In genomic region chr6:17840431-17840830, GRCm38 (mm10) we compare ENCODE assay signal across 18 mouse cellular contexts.
DNase-seq lines count a peak whose midpoint lies in the region; ATAC-seq and TF ChIP-seq lines count a peak whose summit lies in the region.
"Had no signal": no experiment of that assay in that cellular context is flagged by ENCODE, and none has a peak within 500 bp of the region (broad histone marks: within the 10 kb centered on the region; RNA-seq: fewer than 3 reads in every experiment).

No protein-coding gene starts in this region.

- no peaks in the 10 kb centered on the region for H3K27me3 ChIP-seq in heart, embryonic 14.5 days (ENCODE audit: control insufficient read depth, insufficient read depth, low read length)
- H3K27me3 ChIP-seq in midbrain, postnatal 0 days (ENCODE audit: insufficient read depth, low read length) = no peaks in the 10 kb centered on the region
- H3K27me3 ChIP-seq in midbrain, embryonic 15.5 days (replicated peaks) = no peaks in the 10 kb centered on the region

- no peak overlapping the region for H3K27ac ChIP-seq in heart, embryonic 14.5 days (replicated peaks in 1 of 2; ENCODE audit: control insufficient read depth in 1 of 2, insufficient read depth in 1 of 2, low read depth in 2 of 2, low read length in 2 of 2)
- no peak overlapping the region for H3K27ac ChIP-seq in midbrain, postnatal 0 days (ENCODE audit: low read depth, low read length)
- no peak overlapping the region for H3K27ac ChIP-seq in midbrain, embryonic 15.5 days

- intact Hi-C loops in heart, postnatal 25 days (cut with DNase I) = no loop called here

- no peak overlapping the region for H3K4me2 ChIP-seq in heart, embryonic 14.5 days (ENCODE audit: low read length)
- no peak overlapping the region for H3K4me2 ChIP-seq in midbrain, postnatal 0 days (ENCODE audit: low read depth, low read length, poor library complexity, severe bottlenecking)
- no peak overlapping the region for H3K4me2 ChIP-seq in midbrain, embryonic 15.5 days
- H3K4me2 ChIP-seq: heart, embryonic 11.5 days had no signal

- 70% methylated on average over 28 of the region's 29 CpGs for WGBS in heart, embryonic 14.5 days
- 80% methylated on average over 29 of the region's 29 CpGs for WGBS in midbrain, postnatal 0 days
- 79% methylated on average over 29 of the region's 29 CpGs for WGBS in midbrain, embryonic 15.5 days

- H3K4me1 ChIP-seq in heart, embryonic 14.5 days (ENCODE audit: control insufficient read depth in 2 of 2, insufficient read depth in 2 of 2, low read length in 2 of 2) = peaks cover 2 to 22% of the 10 kb centered on the region in 2 experiments; a peak in 3 of 4 replicates
- H3K4me1 ChIP-seq in midbrain, postnatal 0 days (ENCODE audit: insufficient read depth, low read length) = no peaks in the 10 kb centered on the region
- H3K4me1 ChIP-seq in midbrain, embryonic 15.5 days = no peaks in the 10 kb centered on the region

- ATAC-seq in heart, embryonic 14.5 days (ENCODE audit: insufficient number of reproducible peaks, insufficient read depth, low FRiP score, low read depth) = 0 out of 2 replicates have a peak, but pooled peaks have one; percentile 26
- ATAC-seq in midbrain, postnatal 0 days (ENCODE audit: low FRiP score) = peak; percentile 27
- no peak; the same call in 1 of the 2 replicates for ATAC-seq in midbrain, embryonic 15.5 days (replicated peaks)

- H3K4me3 ChIP-seq in heart, embryonic 14.5 days (ENCODE audit: control insufficient read depth in 1 of 2, insufficient read depth in 1 of 2, low read depth in 1 of 2, low read length in 2 of 2) = no peak overlapping the region
- H3K4me3 ChIP-seq in midbrain, postnatal 0 days (ENCODE audit: low read depth, low read length) = no peak overlapping the region
- no peak overlapping the region for H3K4me3 ChIP-seq in midbrain, embryonic 15.5 days
- H3K4me3 ChIP-seq: myocyte had no signal

- no peak for DNase-seq in heart, postnatal 25 days (ENCODE audit: low spot score)
- no peak for DNase-seq in midbrain, postnatal 0 days (ENCODE audit: low spot score)
- DNase-seq in brain, adult 2 months (ENCODE audit: low read depth, low spot score) = peak; percentile 42
- peak; percentile 9 for DNase-seq in yolk sac, embryonic 10.5 days (ENCODE audit: low spot score)
- DNase-seq in left cerebral cortex, adult 18-20 months (ENCODE audit: low spot score in 2 of 2) = no peak
- DNase-seq in embryo, embryonic 10 days (ENCODE audit: low spot score) = no peak
- DNase-seq: adrenal gland, adult 8-10 months; cerebellum, adult 11-12 months; cerebellum, postnatal 25 days; gastrocnemius, postnatal 25 days; kidney, adult 11 months; layer of hippocampus, adult 9-11 months; lung, postnatal 14 days; thymus, adult 2 months had no signal

- H3K9me3 ChIP-seq in heart, embryonic 14.5 days (ENCODE audit: control insufficient read depth, low read length) = no peaks in the 10 kb centered on the region
- H3K9me3 ChIP-seq in midbrain, postnatal 0 days (ENCODE audit: low read length) = no peaks in the 10 kb centered on the region
- H3K9me3 ChIP-seq in midbrain, embryonic 15.5 days = no peaks in the 10 kb centered on the region

- no peak for TF ChIP-seq CTCF in midbrain, postnatal 0 days (IDR thresholded peaks at IDR 0.05)

- no peaks in the 10 kb centered on the region for H3K36me3 ChIP-seq in heart, embryonic 14.5 days (ENCODE audit: control insufficient read depth, insufficient read depth, low read length)
- 0 out of 2 replicates have a peak, but pooled peaks cover 4% of the 10 kb centered on the region for H3K36me3 ChIP-seq in midbrain, postnatal 0 days (ENCODE audit: insufficient read depth, low read length)
- H3K36me3 ChIP-seq in midbrain, embryonic 15.5 days (replicated peaks) = 0 out of 2 replicates have a peak, but pooled peaks cover 3% of the 10 kb centered on the region

- H3K9ac ChIP-seq in heart, embryonic 14.5 days (ENCODE audit: low read length) = no peak overlapping the region
- no peak overlapping the region for H3K9ac ChIP-seq in midbrain, postnatal 0 days (replicated peaks; ENCODE audit: low read length, poor library complexity, severe bottlenecking)
- no peak overlapping the region for H3K9ac ChIP-seq in midbrain, embryonic 15.5 days

Comparison
In these comparisons a context has a peak if more than half of its experiments do, and no peak if none do; other contexts are left out.
1. DNase-seq: peak in brain, adult 2 months (single experiment) and yolk sac, embryonic 10.5 days (single experiment); none in heart, postnatal 25 days (single experiment), midbrain, postnatal 0 days (single experiment), left cerebral cortex, adult 18-20 months (0 of 2) and embryo, embryonic 10 days (single experiment).